Mouse (Mus musculus) liver, embryonic 16.5 days (tissue): ENCODE data around the gene Nox1. TPM values are rescaled to one million over a fixed set of nuclear protein-coding genes. Genes with fewer than 3 reads are reported as not detected.

Experiments
- ATAC-seq: fragments of 200-750 bp; cut with Nextera tagmentation; 2 replicates; pipeline ENCODE4 v1.8.0; 2017; ENCODE audit warnings: low read depth, mild to moderate bottlenecking, moderate number of reproducible peaks, moderate library complexity
- H3K27ac ChIP-seq: fragments of 300-500 bp; sonication (generic); 2 replicates; pipeline ENCODE4 v1.5.1; 2014; ENCODE audit warnings: mild to moderate bottlenecking, low read length
- H3K27me3 ChIP-seq: fragments of 300-500 bp; sonication (generic); 2 replicates; pipeline ENCODE4 v1.6.1; 2014; ENCODE audit warnings: low read depth, low read length, mixed read lengths; ENCODE audit not compliant: control insufficient read depth, insufficient read depth
- H3K36me3 ChIP-seq: fragments of 300-500 bp; sonication (generic); 2 replicates; pipeline ENCODE4 v1.6.1; 2014; ENCODE audit warnings: mild to moderate bottlenecking; ENCODE audit not compliant: control insufficient read depth, insufficient read depth
- H3K4me1 ChIP-seq: fragments of 300-500 bp; sonication (generic); 2 replicates; pipeline ENCODE4 v1.6.1; 2014; ENCODE audit warnings: low read depth, low read length, mixed read lengths; ENCODE audit not compliant: control insufficient read depth
- H3K4me2 ChIP-seq: fragments of 300-500 bp; sonication (generic); 2 replicates; pipeline ENCODE4 v1.6.1; 2014; ENCODE audit warnings: low read depth, low read length, mixed read lengths
- H3K4me3 ChIP-seq: fragments of 300-500 bp; sonication (generic); 2 replicates; pipeline ENCODE4 v1.5.1; 2014; ENCODE audit warnings: low read depth, mild to moderate bottlenecking, low read length
- H3K9ac ChIP-seq: fragments of 300-500 bp; sonication (generic); 2 replicates; pipeline ENCODE4 v1.6.1; 2014; ENCODE audit warnings: low read depth, low read length
- H3K9me3 ChIP-seq: fragments of 300-500 bp; sonication (generic); replicated peaks from 2 replicates; pipeline ENCODE4 v1.6.1; 2016; ENCODE audit warnings: low read length; ENCODE audit not compliant: control insufficient read depth
- WGBS: fragments of 180-500 bp; shearing (Covaris S2); extraction: QIAGEN DNeasy Blood & Tissue Kit; methylation state at CpG from one replicate; pipeline ENCODE4 v1.1.7; 2014; ENCODE audit not compliant: insufficient replicate concordance; 5-methylcytosine and 5-hydroxymethylcytosine counted together
- polyA plus RNA-seq: library from polyadenylated mRNA; unstranded; fragments of >200 nt; fragmentation: Nextera tagmentation; extraction: Ambion mirVana; gene quantifications from 2 replicates; pipeline ENCODE4 v1.2.1, GENCODE M21; 2015

Gene Nox1
- not detected in 2 replicates for polyA plus RNA-seq

- Histone ChIP-seq H3K4me3 (no peak within 1 kb of the TSS), H3K4me1 (no peaks in the 10 kb centered on the region), H3K9me3 (no peaks in the 10 kb centered on the region), H3K27ac (no peak within 1 kb of the TSS), H3K27me3 (no peaks in the 10 kb centered on the region), H3K36me3 (no peaks in the 10 kb centered on the region), H3K4me2 (no peak within 1 kb of the TSS), H3K9ac (no peak within 1 kb of the TSS)
- WGBS, result 53% methylated on average over 4 of the region's 4 CpGs
- ATAC-seq, result no peak
Measured at GRCm38 (mm10) chrX:134221856-134222255, at the start of gene Nox1. TSS of gene Nox1 (minus strand) at chrX:134221956.

- H3K27me3 ChIP-seq, result no peaks in the 10 kb centered on the region
- H3K9me3 ChIP-seq, result no peaks in the 10 kb centered on the region
- no peak overlapping the region for H3K27ac ChIP-seq
- H3K36me3 ChIP-seq, result no peaks in the 10 kb centered on the region; the same call in 1 of the 2 replicates
- ATAC-seq, result no peak
- no peak overlapping the region for H3K4me2 ChIP-seq
- H3K4me3 ChIP-seq, result no peak overlapping the region
- no peak overlapping the region for H3K9ac ChIP-seq
- 79% methylated on average over 11 of the region's 11 CpGs for WGBS
- no peaks in the 10 kb centered on the region for H3K4me1 ChIP-seq
Measured at GRCm38 (mm10) chrX:134262129-134262528, 40.4 kb upstream of the Nox1 start.

GRCm38 (mm10) chrX:134261191-134261590, 39.4 kb upstream of the Nox1 start:
- ATAC-seq, result no peak
- Histone ChIP-seq H3K36me3 (no peaks in the 10 kb centered on the region; the same call in 1 of the 2 replicates), H3K9me3 (no peaks in the 10 kb centered on the region), H3K9ac (no peak overlapping the region), H3K4me3 (no peak overlapping the region), H3K4me1 (no peaks in the 10 kb centered on the region), H3K27me3 (no peaks in the 10 kb centered on the region), H3K27ac (no peak overlapping the region), H3K4me2 (no peak overlapping the region)
- WGBS, result 65% methylated on average over 5 of the region's 5 CpGs

GRCm38 (mm10) chrX:134248202-134248601, 26.4 kb upstream of the Nox1 start:
- H3K9me3 ChIP-seq, result no peaks in the 10 kb centered on the region
- no peak overlapping the region for H3K27ac ChIP-seq
- 82% methylated on average over 2 of the region's 2 CpGs for WGBS
- no peak overlapping the region for H3K9ac ChIP-seq
- H3K4me1 ChIP-seq, result no peaks in the 10 kb centered on the region
- H3K36me3 ChIP-seq, result no peaks in the 10 kb centered on the region; the same call in 1 of the 2 replicates
- ATAC-seq, result no peak
- no peaks in the 10 kb centered on the region for H3K27me3 ChIP-seq
- H3K4me3 ChIP-seq, result no peak overlapping the region
- no peak overlapping the region for H3K4me2 ChIP-seq

- H3K4me3 ChIP-seq, result no peak overlapping the region
- no peak overlapping the region for H3K27ac ChIP-seq
- no peaks in the 10 kb centered on the region for H3K9me3 ChIP-seq
- H3K4me1 ChIP-seq, result no peaks in the 10 kb centered on the region
- ATAC-seq, result no peak
- no peak overlapping the region for H3K9ac ChIP-seq
- WGBS, result 82% methylated on average over 10 of the region's 10 CpGs
- no peak overlapping the region for H3K4me2 ChIP-seq
- H3K36me3 ChIP-seq, result no peaks in the 10 kb centered on the region; the same call in 1 of the 2 replicates
- H3K27me3 ChIP-seq, result no peaks in the 10 kb centered on the region
Measured at GRCm38 (mm10) chrX:134245946-134246345, 24.2 kb upstream of the Nox1 start.

GRCm38 (mm10) chrX:134238266-134238665, 16.5 kb upstream of the Nox1 start:
- Histone ChIP-seq H3K9ac (no peak overlapping the region), H3K36me3 (no peaks in the 10 kb centered on the region), H3K9me3 (no peaks in the 10 kb centered on the region), H3K27ac (no peak overlapping the region), H3K4me2 (no peak overlapping the region), H3K4me1 (no peaks in the 10 kb centered on the region), H3K4me3 (no peak overlapping the region), H3K27me3 (no peaks in the 10 kb centered on the region)
- WGBS, result 83% methylated on average over 10 of the region's 10 CpGs
- no peak for ATAC-seq

- Histone ChIP-seq H3K36me3 (no peaks in the 10 kb centered on the region), H3K4me3 (no peak overlapping the region), H3K9ac (no peak overlapping the region), H3K27ac (no peak overlapping the region), H3K9me3 (no peaks in the 10 kb centered on the region), H3K4me2 (no peak overlapping the region), H3K4me1 (no peaks in the 10 kb centered on the region), H3K27me3 (no peaks in the 10 kb centered on the region)
- ATAC-seq, result no peak
- WGBS, result 43% methylated on average over 1 of the region's 1 CpGs
Measured at GRCm38 (mm10) chrX:134233048-134233447, 11.3 kb upstream of the Nox1 start.

GRCm38 (mm10) chrX:134220618-134221017, 1.1 kb downstream of the Nox1 start:
- Histone ChIP-seq H3K4me1 (no peaks in the 10 kb centered on the region), H3K36me3 (no peaks in the 10 kb centered on the region), H3K27me3 (no peaks in the 10 kb centered on the region), H3K4me2 (no peak overlapping the region), H3K9ac (no peak overlapping the region), H3K4me3 (no peak overlapping the region), H3K9me3 (no peaks in the 10 kb centered on the region), H3K27ac (no peak overlapping the region)
- no peak for ATAC-seq
- 45% methylated on average over 3 of the region's 3 CpGs for WGBS

- WGBS, result 31% methylated on average over 4 of the region's 4 CpGs
- H3K9me3 ChIP-seq, result no peaks in the 10 kb centered on the region
- H3K9ac ChIP-seq, result no peak overlapping the region
- H3K36me3 ChIP-seq, result no peaks in the 10 kb centered on the region
- H3K4me3 ChIP-seq, result no peak overlapping the region
- no peak for ATAC-seq
- H3K4me1 ChIP-seq, result no peaks in the 10 kb centered on the region
- no peak overlapping the region for H3K27ac ChIP-seq
- no peaks in the 10 kb centered on the region for H3K27me3 ChIP-seq
- H3K4me2 ChIP-seq, result no peak overlapping the region
Measured at GRCm38 (mm10) chrX:134218161-134218560, 3.6 kb downstream of the Nox1 start.
